Mouse (Mus musculus) forebrain, embryonic 11.5 days (tissue): ENCODE results near the gene Nop9. TPM values are rescaled to one million over a fixed set of nuclear protein-coding genes. Genes with fewer than 3 reads are reported as not detected.

Experiments
- ATAC-seq: fragments of 200-750 bp; cut with Nextera tagmentation; replicated peaks from 2 replicates; pipeline ENCODE4 v1.8.0; 2017; ENCODE audit warnings: moderate TSS enrichment; ENCODE audit not compliant: low FRiP score
- DNase-seq: peaks from one replicate; pipeline ENCODE4 v3.0.0-alpha.2; 2017; ENCODE audit warnings: low spot score
- H3K27ac ChIP-seq: fragments of 300-500 bp; sonication (generic); 2 replicates; pipeline ENCODE4 v1.5.1; 2014; ENCODE audit warnings: low read depth, low read length
- H3K27me3 ChIP-seq: fragments of 300-500 bp; sonication (generic); 2 replicates; pipeline ENCODE4 v1.6.1; 2014; ENCODE audit warnings: mild to moderate bottlenecking, low read length, mixed read lengths; ENCODE audit not compliant: control insufficient read depth, insufficient read depth
- H3K36me3 ChIP-seq: fragments of 300-500 bp; sonication (generic); 2 replicates; pipeline ENCODE4 v1.6.1; 2014; ENCODE audit warnings: mild to moderate bottlenecking, low read length, moderate library complexity, mixed read lengths; ENCODE audit not compliant: control insufficient read depth, insufficient read depth
- H3K4me1 ChIP-seq: fragments of 300-500 bp; sonication (generic); replicated peaks from 2 replicates; pipeline ENCODE4 v1.6.1; 2014; ENCODE audit warnings: low read length, mixed read lengths; ENCODE audit not compliant: control insufficient read depth, insufficient read depth
- H3K4me2 ChIP-seq: fragments of 300-500 bp; sonication (generic); 2 replicates; pipeline ENCODE4 v1.6.1; 2014; ENCODE audit warnings: low read depth, mild to moderate bottlenecking, low read length, moderate library complexity, mixed read lengths; ENCODE audit not compliant: severe bottlenecking
- H3K4me3 ChIP-seq: fragments of 300-500 bp; sonication (generic); 2 replicates; pipeline ENCODE4 v1.5.1; 2014; ENCODE audit warnings: low read depth, low read length
- H3K9ac ChIP-seq: fragments of 300-500 bp; sonication (generic); 2 replicates; pipeline ENCODE4 v1.6.1; 2014; ENCODE audit warnings: low read length
- H3K9me3 ChIP-seq: fragments of 300-500 bp; sonication (generic); 2 replicates; pipeline ENCODE4 v1.6.1; 2016; ENCODE audit warnings: low read length, mixed read lengths; ENCODE audit not compliant: control insufficient read depth
- WGBS: fragments of 180-500 bp; shearing (Covaris S2); extraction: QIAGEN DNeasy Blood & Tissue Kit; methylation state at CpG from one replicate; pipeline ENCODE4 v1.1.7; 2014; 5-methylcytosine and 5-hydroxymethylcytosine counted together
- polyA plus RNA-seq: library from polyadenylated mRNA; unstranded; fragments of >200 nt; fragmentation: Nextera tagmentation; extraction: Ambion mirVana; gene quantifications from 2 replicates; pipeline ENCODE4 v1.2.1, GENCODE M21; 2014

Gene Nop9
- polyA plus RNA-seq, 1 experiment from 2014 or later, result 54.2 TPM

- Histone ChIP-seq H3K9me3 (no peaks in the 10 kb centered on the region), H3K27ac (no peak overlapping the region), H3K4me1 (no peaks in the 10 kb centered on the region; the same call in 1 of the 2 replicates), H3K4me3 (no peak overlapping the region), H3K9ac (no peak overlapping the region), H3K36me3 (no peaks in the 10 kb centered on the region), H3K27me3 (peaks cover 35% of the 10 kb centered on the region), H3K4me2 (no peak overlapping the region)
- 85% methylated on average over 6 of the region's 6 CpGs for WGBS
- ATAC-seq, result no peak
- DNase-seq, result no peak
These were observed 23.1 kb downstream of the Nop9 start for GRCm38 (mm10) chr14:55768555-55768954.

DNA sequence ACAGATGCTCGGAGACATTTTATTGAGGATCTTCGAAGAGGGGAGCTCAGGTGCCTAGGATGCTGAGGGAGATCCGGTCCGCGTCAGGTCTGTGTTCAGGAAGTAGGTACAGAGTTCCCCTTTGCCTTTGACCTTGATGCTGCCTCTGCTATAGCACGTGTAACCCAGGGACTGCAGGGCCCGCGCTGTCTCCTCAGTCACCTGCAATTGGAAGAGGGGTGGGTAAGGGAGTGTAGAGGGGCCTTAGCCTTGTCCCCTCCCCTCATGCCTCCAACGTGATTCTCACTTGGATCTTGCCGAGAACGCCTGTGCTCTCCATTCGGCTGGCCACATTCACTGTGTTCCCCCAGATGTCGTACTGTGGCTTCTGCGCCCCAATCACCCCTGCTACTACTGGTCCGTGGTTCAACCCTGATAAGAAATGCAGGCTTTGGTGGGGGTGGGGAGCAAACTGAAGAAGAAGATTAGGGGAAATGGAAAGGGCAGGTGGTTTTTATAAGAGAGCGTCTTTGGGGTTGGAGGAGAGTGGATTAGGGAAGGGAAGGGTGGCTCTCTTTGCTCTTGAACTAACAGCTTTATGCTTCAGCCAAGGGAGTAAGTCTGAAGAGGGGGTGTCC lies 23.7 kb downstream of the Nop9 start:
- H3K9ac ChIP-seq, result no peak overlapping the region
- DNase-seq (no peak), ATAC-seq (no peak)
- H3K9me3 ChIP-seq, result no peaks in the 10 kb centered on the region
- no peaks in the 10 kb centered on the region for H3K36me3 ChIP-seq
- H3K4me3 ChIP-seq, result no peak overlapping the region
- no peaks in the 10 kb centered on the region; the same call in 1 of the 2 replicates for H3K4me1 ChIP-seq
- peaks cover 29% of the 10 kb centered on the region for H3K27me3 ChIP-seq
- H3K27ac ChIP-seq, result no peak overlapping the region
- 79% methylated on average over 16 of the region's 16 CpGs for WGBS
- no peak overlapping the region for H3K4me2 ChIP-seq

DNA sequence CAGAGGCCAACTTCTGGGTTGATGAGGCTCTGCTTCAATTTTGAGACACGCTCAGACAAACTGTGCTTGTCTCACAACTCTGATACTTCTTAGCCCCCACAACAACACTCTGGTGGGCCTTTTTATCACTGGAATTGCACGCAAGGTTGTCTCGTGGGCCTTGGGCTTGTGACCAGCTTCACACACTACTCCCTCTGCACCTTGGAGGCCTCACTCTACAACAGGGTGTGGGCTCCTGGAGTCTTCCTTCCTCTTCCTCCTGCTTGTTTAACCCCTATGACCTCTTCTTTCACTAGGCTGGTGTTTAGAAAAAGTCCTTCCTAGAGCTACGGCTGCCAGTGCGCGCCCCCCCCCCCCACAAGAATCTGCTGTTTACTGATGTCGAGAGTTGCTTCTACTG lies 31.2 kb downstream of the Nop9 start:
- Histone ChIP-seq H3K9me3 (no peaks in the 10 kb centered on the region), H3K4me3 (no peak overlapping the region), H3K36me3 (no peaks in the 10 kb centered on the region), H3K9ac (no peak overlapping the region), H3K27me3 (peaks cover under 1% of the 10 kb centered on the region; the same call in 1 of the 2 replicates), H3K27ac (no peak overlapping the region), H3K4me2 (no peak overlapping the region), H3K4me1 (no peaks in the 10 kb centered on the region)
- 80% methylated on average over 7 of the region's 7 CpGs for WGBS
- no peak for ATAC-seq
- DNase-seq, result no peak

DNA sequence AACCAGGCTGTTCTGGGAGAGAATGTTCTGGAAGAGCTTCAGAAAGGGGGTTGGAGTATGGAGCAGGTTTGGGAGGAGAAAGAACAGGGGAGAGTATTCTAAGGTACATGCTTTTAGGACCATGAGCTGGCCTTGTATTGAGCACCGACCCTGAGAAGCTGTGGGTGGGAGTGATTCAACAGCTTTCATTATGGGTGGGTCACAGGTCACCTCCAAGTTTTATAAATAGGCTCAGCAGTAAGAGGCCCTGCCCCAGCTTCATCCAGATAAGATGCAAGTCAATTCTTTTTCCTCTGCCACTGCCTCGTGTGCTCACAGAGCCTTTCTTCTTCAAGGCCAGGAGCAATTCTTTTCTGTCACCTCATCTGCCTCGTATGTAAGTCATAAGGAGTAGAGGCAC lies 31.7 kb downstream of the Nop9 start:
- DNase-seq (no peak), ATAC-seq (no peak)
- 61% methylated on average over 3 of the region's 3 CpGs for WGBS
- H3K27me3 ChIP-seq, result peaks cover 4% of the 10 kb centered on the region; the same call in 1 of the 2 replicates
- H3K27ac ChIP-seq, result no peak overlapping the region
- H3K4me1 ChIP-seq, result no peaks in the 10 kb centered on the region
- no peak overlapping the region for H3K4me2 ChIP-seq
- no peaks in the 10 kb centered on the region for H3K9me3 ChIP-seq
- no peaks in the 10 kb centered on the region for H3K36me3 ChIP-seq
- no peak overlapping the region for H3K4me3 ChIP-seq
- H3K9ac ChIP-seq, result no peak overlapping the region

GRCm38 (mm10) chr14:55777806-55778205 lies 32.3 kb downstream of the Nop9 start:
- no peak overlapping the region for H3K4me3 ChIP-seq
- WGBS, result 92% methylated on average over 11 of the region's 11 CpGs

DNA sequence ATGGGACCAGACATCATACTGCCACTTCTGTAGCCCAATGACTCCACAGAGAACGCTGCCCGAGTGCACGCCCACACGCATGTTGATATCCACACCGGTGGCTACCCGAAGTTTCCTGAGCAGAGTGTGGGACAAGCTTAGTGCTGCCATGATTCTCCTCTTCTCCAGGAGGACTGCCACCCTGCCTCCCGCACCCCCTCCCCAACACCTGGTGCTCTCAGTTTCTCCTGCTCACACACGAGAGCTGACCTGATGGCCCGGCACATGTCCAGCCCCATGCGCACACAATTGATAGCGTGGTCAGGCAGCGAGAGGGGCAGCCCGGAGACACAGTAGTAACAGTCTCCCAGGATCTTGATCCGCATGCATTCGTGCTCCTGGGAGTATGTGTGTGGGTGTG lies 33.2 kb downstream of the Nop9 start:
- no peak overlapping the region for H3K4me2 ChIP-seq
- H3K9ac ChIP-seq, result no peak overlapping the region
- H3K4me1 ChIP-seq, result no peaks in the 10 kb centered on the region; the same call in 1 of the 2 replicates
- no peak for DNase-seq
- ATAC-seq, result no peak
- no peaks in the 10 kb centered on the region for H3K36me3 ChIP-seq
- no peak overlapping the region for H3K27ac ChIP-seq
- WGBS, result 93% methylated on average over 15 of the region's 15 CpGs
- H3K27me3 ChIP-seq, result peaks cover 17% of the 10 kb centered on the region
- no peak overlapping the region for H3K4me3 ChIP-seq
- no peaks in the 10 kb centered on the region for H3K9me3 ChIP-seq

More at GRCm38 (mm10) chr14:55777806-55778205, 32.3 kb downstream of the Nop9 start:
- H3K36me3 ChIP-seq, result no peaks in the 10 kb centered on the region
- H3K27me3 ChIP-seq, result peaks cover 10% of the 10 kb centered on the region
- no peak overlapping the region for H3K4me2 ChIP-seq
- no peak overlapping the region for H3K9ac ChIP-seq
- H3K9me3 ChIP-seq, result no peaks in the 10 kb centered on the region
- no peak overlapping the region for H3K27ac ChIP-seq
- ATAC-seq (no peak), DNase-seq (no peak)
- no peaks in the 10 kb centered on the region for H3K4me1 ChIP-seq

GRCm38 (mm10) chr14:55779656-55780055 lies 34.2 kb downstream of the Nop9 start:
- DNase-seq, result no peak
- no peaks in the 10 kb centered on the region; the same call in 1 of the 2 replicates for H3K4me1 ChIP-seq
- no peak overlapping the region for H3K9ac ChIP-seq
- H3K4me3 ChIP-seq, result no peak overlapping the region
- WGBS, result 72% methylated on average over 16 of the region's 16 CpGs
- no peaks in the 10 kb centered on the region for H3K9me3 ChIP-seq
- peaks cover 27% of the 10 kb centered on the region for H3K27me3 ChIP-seq
- no peaks in the 10 kb centered on the region for H3K36me3 ChIP-seq
- no peak for ATAC-seq
- no peak overlapping the region for H3K27ac ChIP-seq
- H3K4me2 ChIP-seq, result no peak overlapping the region

- no peaks in the 10 kb centered on the region; the same call in 1 of the 2 replicates for H3K4me1 ChIP-seq
- no peak overlapping the region for H3K9ac ChIP-seq
- ATAC-seq (no peak), DNase-seq (no peak)
- 83% methylated on average over 11 of the region's 11 CpGs for WGBS
- H3K4me3 ChIP-seq, result no peak overlapping the region
- no peak overlapping the region for H3K4me2 ChIP-seq
- peaks cover 33% of the 10 kb centered on the region for H3K27me3 ChIP-seq
- no peaks in the 10 kb centered on the region for H3K9me3 ChIP-seq
- H3K36me3 ChIP-seq, result no peaks in the 10 kb centered on the region
- H3K27ac ChIP-seq, result no peak overlapping the region
These were observed 35.2 kb downstream of the Nop9 start for GRCm38 (mm10) chr14:55780736-55781135.

DNA sequence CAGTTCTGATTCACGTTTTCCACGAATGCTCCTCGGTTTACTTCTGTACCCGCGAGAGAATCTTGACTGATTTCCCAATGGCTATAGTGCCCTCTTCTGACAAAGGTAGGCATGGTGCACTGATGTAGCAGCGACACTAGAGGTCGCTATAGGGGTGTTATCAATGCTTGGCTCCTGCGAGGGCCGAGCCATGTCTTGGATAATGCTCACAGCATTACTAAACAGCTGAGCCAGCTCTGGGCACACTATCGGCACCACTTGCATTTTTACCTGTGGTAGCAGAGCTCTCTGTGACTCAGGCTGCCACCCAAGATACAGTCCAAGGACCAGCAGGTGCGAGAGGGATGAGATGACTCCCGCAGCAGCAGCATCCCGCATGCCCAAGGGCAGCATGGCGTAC lies 35.8 kb downstream of the Nop9 start:
- Histone ChIP-seq H3K27me3 (peaks cover 36% of the 10 kb centered on the region), H3K9ac (no peak overlapping the region), H3K4me3 (no peak overlapping the region), H3K27ac (no peak overlapping the region), H3K4me2 (peak overlapping the region; percentile 2), H3K4me1 (no peaks in the 10 kb centered on the region; the same call in 1 of the 2 replicates), H3K9me3 (no peaks in the 10 kb centered on the region), H3K36me3 (no peaks in the 10 kb centered on the region)
- ATAC-seq (peak; percentile 39; the same call in 1 of the 2 replicates), DNase-seq (peak; percentile 78)
- WGBS, result 15% methylated on average over 14 of the region's 14 CpGs
